Comparison of ENCODE assay signal across 10 mouse cellular contexts in genomic region chr11:117109179-117109954, GRCm38 (mm10). TPM values are rescaled to one million over a fixed set of nuclear protein-coding genes. Genes with fewer than 3 reads are reported as not detected.
DNase-seq lines count a peak whose midpoint lies in the region; ATAC-seq and TF ChIP-seq lines count a peak whose summit lies in the region.
"Had no signal": no experiment of that assay in that cellular context is flagged by ENCODE, and none has a peak within 500 bp of the region (broad histone marks: within the 10 kb centered on the region; RNA-seq: fewer than 3 reads in every experiment).

No protein-coding gene starts in this region.

- no peaks in the 10 kb centered on the region for H3K27me3 ChIP-seq in liver, postnatal 0 days (ENCODE audit: insufficient read depth, low read length)
- no peaks in the 10 kb centered on the region for H3K27me3 ChIP-seq in embryonic facial prominence, embryonic 13.5 days
- H3K27me3 ChIP-seq in myocyte (ENCODE audit: control insufficient read depth, insufficient read depth, insufficient read length) = no peaks in the 10 kb centered on the region
- no peaks in the 10 kb centered on the region for H3K27me3 ChIP-seq in midbrain, embryonic 11.5 days (ENCODE audit: control insufficient read depth, insufficient read depth, low read length)
- H3K27me3 ChIP-seq: liver, embryonic 15.5 days had no signal

- no peaks in the 10 kb centered on the region for H3K79me2 ChIP-seq in myocyte (ENCODE audit: control insufficient read depth, insufficient read depth)

- ATAC-seq in liver, postnatal 0 days = no peak
- ATAC-seq in embryonic facial prominence, embryonic 13.5 days (ENCODE audit: insufficient number of reproducible peaks, insufficient read depth, low FRiP score, low TSS enrichment, low read depth) = no peak
- no peak for ATAC-seq in midbrain, embryonic 11.5 days (ENCODE audit: low FRiP score)

- no peak for DNase-seq in gastrocnemius, adult 2 months
- no peak for DNase-seq in gastrocnemius, postnatal 25 days
- no peak for DNase-seq in liver, postnatal 0 days
- no peak for DNase-seq in liver
- DNase-seq in thymus, adult 18-20 months = no peak
- no peak for DNase-seq in midbrain, embryonic 11.5 days (ENCODE audit: low spot score, missing footprints)

- H3K4me2 ChIP-seq in liver, postnatal 0 days (ENCODE audit: low read depth, low read length) = peak overlapping the region; percentile 7; the same call in 1 of the 2 replicates
- no peak overlapping the region for H3K4me2 ChIP-seq in embryonic facial prominence, embryonic 13.5 days
- H3K4me2 ChIP-seq in myocyte (ENCODE audit: low read depth) = peak overlapping the region; percentile 45
- no peak overlapping the region for H3K4me2 ChIP-seq in midbrain, embryonic 11.5 days
- H3K4me2 ChIP-seq: liver, embryonic 15.5 days had no signal

- no peak for TF ChIP-seq CTCF in gastrocnemius, adult 2 months (IDR thresholded peaks at IDR 0.05)
- TF ChIP-seq CTCF in liver, postnatal 0 days (IDR thresholded peaks at IDR 0.05; ENCODE audit: low read depth) = no peak

- H3K9me3 ChIP-seq in liver, postnatal 0 days (ENCODE audit: low read length) = no peaks in the 10 kb centered on the region
- H3K9me3 ChIP-seq in embryonic facial prominence, embryonic 13.5 days = no peaks in the 10 kb centered on the region
- no peaks in the 10 kb centered on the region for H3K9me3 ChIP-seq in midbrain, embryonic 11.5 days (ENCODE audit: control insufficient read depth, low read length)
- H3K9me3 ChIP-seq: liver, embryonic 15.5 days had no signal

- no peak overlapping the region for H3ac ChIP-seq in myocyte (ENCODE audit: control insufficient read depth, insufficient read length)

- H3K27ac ChIP-seq in gastrocnemius, adult 2 months = peak overlapping the region; percentile 78
- peak overlapping the region; percentile 41 for H3K27ac ChIP-seq in liver, postnatal 0 days (ENCODE audit: low read depth)
- peak overlapping the region; percentile 71 for H3K27ac ChIP-seq in embryonic facial prominence, embryonic 13.5 days
- H3K27ac ChIP-seq in midbrain, embryonic 11.5 days (ENCODE audit: low read depth, low read length) = no peak overlapping the region

- TF ChIP-seq POLR2A in myocyte (IDR thresholded peaks at IDR 0.05; ENCODE audit: insufficient read length, low read depth) = no peak

- H3K9ac ChIP-seq in liver, postnatal 0 days (replicated peaks) = no peak overlapping the region
- H3K9ac ChIP-seq in embryonic facial prominence, embryonic 13.5 days = no peak overlapping the region; the same call in 1 of the 2 replicates
- no peak overlapping the region for H3K9ac ChIP-seq in midbrain, embryonic 11.5 days (ENCODE audit: low read length)
- H3K9ac ChIP-seq: liver, embryonic 15.5 days had no signal

- H3K4me3 ChIP-seq in gastrocnemius, adult 2 months = no peak overlapping the region
- no peak overlapping the region for H3K4me3 ChIP-seq in liver, postnatal 0 days (ENCODE audit: low read depth, low read length)
- H3K4me3 ChIP-seq in embryonic facial prominence, embryonic 13.5 days = no peak overlapping the region
- H3K4me3 ChIP-seq in myocyte = no peak overlapping the region
- no peak overlapping the region for H3K4me3 ChIP-seq in midbrain, embryonic 11.5 days (ENCODE audit: low read depth, low read length)
- H3K4me3 ChIP-seq: erythroblast, embryonic 14.5 days; liver, embryonic 15.5 days had no signal

- intact Hi-C loops in gastrocnemius, adult 2 months (cut with DNase I) = no loop called here

- 47% methylated on average over 12 of the region's 12 CpGs for WGBS in liver, postnatal 0 days (ENCODE audit: insufficient replicate concordance)
- WGBS in embryonic facial prominence, embryonic 13.5 days = 83% methylated on average over 12 of the region's 12 CpGs
- WGBS in midbrain, embryonic 11.5 days = 91% methylated on average over 12 of the region's 12 CpGs

- no peak for TF ChIP-seq EP300 in liver, postnatal 0 days (IDR thresholded peaks at IDR 0.05; ENCODE audit: low read depth)

- H3K36me3 ChIP-seq in liver, postnatal 0 days (replicated peaks; ENCODE audit: insufficient read depth, low read length) = no peaks in the 10 kb centered on the region
- no peaks in the 10 kb centered on the region for H3K36me3 ChIP-seq in embryonic facial prominence, embryonic 13.5 days
- no peaks in the 10 kb centered on the region for H3K36me3 ChIP-seq in myocyte (ENCODE audit: control insufficient read depth, insufficient read depth)
- no peaks in the 10 kb centered on the region for H3K36me3 ChIP-seq in midbrain, embryonic 11.5 days (ENCODE audit: control insufficient read depth, insufficient read depth, low read length)
- H3K36me3 ChIP-seq: liver, embryonic 15.5 days had no signal

- H3K4me1 ChIP-seq in liver, postnatal 0 days (ENCODE audit: insufficient read depth) = peaks cover 34% of the 10 kb centered on the region
- H3K4me1 ChIP-seq in embryonic facial prominence, embryonic 13.5 days = peaks cover 39% of the 10 kb centered on the region
- peaks cover 7% of the 10 kb centered on the region for H3K4me1 ChIP-seq in midbrain, embryonic 11.5 days (ENCODE audit: control insufficient read depth, insufficient read depth, low read length)

TF ChIP-seq in myocyte, 11 proteins besides CTCF, POLR2A, EP300 and RAD21:
- TF ChIP-seq REST (IDR thresholded peaks at IDR 0.05; ENCODE audit: insufficient read depth, insufficient read length) (no peak), MAX (IDR thresholded peaks at IDR 0.05; ENCODE audit: low read depth) (no peak), USF1 (IDR thresholded peaks at IDR 0.05; ENCODE audit: low read depth) (peak; percentile 2)
TF ChIP-seq in myocyte: peak in this region for 1.

RNA-seq across cellular contexts. Expression of gene Sec14l1, which starts 5.6 kb away (rescaled TPM):
- total RNA-seq in gastrocnemius, adult 2 months (2021) = 10 to 100 TPM; 52.3 to 52.8 TPM
- 10 to 100 TPM; 40.7 to 45.1 TPM for total RNA-seq in gastrocnemius, postnatal 25 days (2021)
- 8.2 and 9.2 TPM in 2 replicates for polyA plus RNA-seq in liver, postnatal 0 days (2015; fragmentation: Nextera tagmentation; extraction: Ambion mirVana)
- 44.3 and 47.3 TPM in 2 replicates for polyA plus RNA-seq in embryonic facial prominence, embryonic 13.5 days (2015; fragmentation: Nextera tagmentation; extraction: Ambion mirVana)
- 84.8 TPM for polyA plus RNA-seq in myocyte (2012; fragmentation: generic; extraction: Trizol)
- polyA plus RNA-seq in midbrain, embryonic 11.5 days (2014; fragmentation: Nextera tagmentation; extraction: Ambion mirVana) = 32.4 and 36.7 TPM in 2 replicates

Comparison
In these comparisons a context has a peak if more than half of its experiments do, and no peak if none do; other contexts are left out.
1. H3K4me2 ChIP-seq: peak in liver, postnatal 0 days (single experiment) and myocyte (single experiment); none in embryonic facial prominence, embryonic 13.5 days (single experiment) and midbrain, embryonic 11.5 days (single experiment).